Mouse (Mus musculus) midbrain, embryonic 12.5 days (tissue): ENCODE measurements around the gene Dlgap1. TPM values are rescaled to one million over a fixed set of nuclear protein-coding genes. Genes with fewer than 3 reads are reported as not detected.
A peak's percentile ranks its signal among the peaks of the same experiment; 100 is the strongest.
"Not testable (repeated sequence)": the region's sequence is repeated elsewhere in the genome, so short reads cannot be mapped to it uniquely, and the experiment has no call there.

Source experiments
- ATAC-seq: fragments of 200-750 bp; cut with Nextera tagmentation; 2 replicates; pipeline ENCODE4 v1.8.0; 2017; ENCODE audit warnings: low read depth, moderate TSS enrichment, moderate library complexity; ENCODE audit not compliant: low FRiP score
- H3K27ac ChIP-seq: fragments of 300-500 bp; sonication (generic); replicated peaks from 2 replicates; pipeline ENCODE4 v1.5.1; 2016; ENCODE audit warnings: mild to moderate bottlenecking
- H3K27me3 ChIP-seq: fragments of 300-500 bp; sonication (generic); 2 replicates; pipeline ENCODE4 v1.6.1; 2016; ENCODE audit warnings: mild to moderate bottlenecking
- H3K36me3 ChIP-seq: fragments of 300-500 bp; sonication (generic); 2 replicates; pipeline ENCODE4 v1.6.1; 2016
- H3K4me1 ChIP-seq: fragments of 300-500 bp; sonication (generic); 2 replicates; pipeline ENCODE4 v1.6.1; 2016
- H3K4me2 ChIP-seq: fragments of 300-500 bp; sonication (generic); replicated peaks from 2 replicates; pipeline ENCODE4 v1.6.1; 2016; ENCODE audit warnings: mild to moderate bottlenecking, moderate library complexity
- H3K4me3 ChIP-seq: fragments of 300-500 bp; sonication (generic); 2 replicates; pipeline ENCODE4 v1.5.1; 2016; ENCODE audit warnings: mild to moderate bottlenecking
- H3K9ac ChIP-seq: fragments of 300-500 bp; sonication (generic); replicated peaks from 2 replicates; pipeline ENCODE4 v1.6.1; 2016; ENCODE audit warnings: mild to moderate bottlenecking, moderate library complexity
- H3K9me3 ChIP-seq: fragments of 300-500 bp; sonication (generic); 2 replicates; pipeline ENCODE4 v1.6.1; 2016; ENCODE audit warnings: mild to moderate bottlenecking
- WGBS: fragments of 180-500 bp; shearing (Covaris S2); methylation state at CpG from one replicate; pipeline ENCODE4 v1.1.7; 2016; 5-methylcytosine and 5-hydroxymethylcytosine counted together
- polyA plus RNA-seq: library from polyadenylated mRNA; unstranded; fragments of >200 nt; fragmentation: Nextera tagmentation; extraction: Ambion mirVana; gene quantifications from 2 replicates; pipeline ENCODE4 v1.2.1, GENCODE M21; 2016

The Dlgap1 gene
- polyA plus RNA-seq, 1 experiment from 2014 or later, result 4.8 TPM

- Histone ChIP-seq H3K4me2 (no peak overlapping the region), H3K9me3 (no peaks in the 10 kb centered on the region), H3K36me3 (no peaks in the 10 kb centered on the region), H3K4me1 (no peaks in the 10 kb centered on the region), H3K27ac (no peak overlapping the region), H3K27me3 (no peaks in the 10 kb centered on the region), H3K9ac (no peak overlapping the region), H3K4me3 (no peak overlapping the region)
- ATAC-seq, result no peak
- WGBS, result 56% methylated on average over 8 of the region's 8 CpGs
Observed at GRCm38 (mm10) chr17:70583042-70583441, 614.2 kb downstream of the Dlgap1 start.

GRCm38 (mm10) chr17:70586735-70587425, 618.0 kb downstream of the Dlgap1 start:
- no peaks in the 10 kb centered on the region for H3K36me3 ChIP-seq
- no peak overlapping the region for H3K27ac ChIP-seq
- H3K9ac ChIP-seq, result no peak overlapping the region
- 76% methylated on average over 13 of the region's 13 CpGs for WGBS
- H3K4me1 ChIP-seq, result peaks cover 7% of the 10 kb centered on the region; the same call in 1 of the 2 replicates
- H3K4me2 ChIP-seq, result no peak overlapping the region
- no peak overlapping the region for H3K4me3 ChIP-seq
- ATAC-seq, result no peak
- no peaks in the 10 kb centered on the region for H3K27me3 ChIP-seq
- no peaks in the 10 kb centered on the region for H3K9me3 ChIP-seq

GRCm38 (mm10) chr17:70587975-70588630, 619.2 kb downstream of the Dlgap1 start:
- WGBS, result 83% methylated on average over 2 of the region's 4 CpGs
- not testable (repeated sequence) for H3K36me3 ChIP-seq

GRCm38 (mm10) chr17:70588691-70589090, 619.8 kb downstream of the Dlgap1 start:
- Histone ChIP-seq H3K36me3 (no peaks in the 10 kb centered on the region), H3K9ac (no peak overlapping the region), H3K4me2 (peak overlapping the region; percentile 9; the same call in 1 of the 2 replicates), H3K27ac (peak overlapping the region; percentile 66), H3K4me3 (no peak overlapping the region), H3K9me3 (no peaks in the 10 kb centered on the region), H3K27me3 (no peaks in the 10 kb centered on the region), H3K4me1 (peaks cover 7% of the 10 kb centered on the region; the same call in 1 of the 2 replicates)
- WGBS, result 66% methylated on average over 6 of the region's 6 CpGs
- ATAC-seq, result no peak; the same call in none of the 2 replicates

More at GRCm38 (mm10) chr17:70587975-70588630, 619.2 kb downstream of the Dlgap1 start:
- not testable (repeated sequence) for H3K9me3 ChIP-seq, H3K27ac ChIP-seq, H3K4me1 ChIP-seq, ATAC-seq, H3K9ac ChIP-seq, H3K27me3 ChIP-seq, H3K4me2 ChIP-seq, H3K4me3 ChIP-seq

- Histone ChIP-seq H3K4me3 (no peak overlapping the region), H3K27me3 (no peaks in the 10 kb centered on the region), H3K9me3 (no peaks in the 10 kb centered on the region), H3K27ac (peak overlapping the region; percentile 76), H3K4me1 (peaks cover 7% of the 10 kb centered on the region; the same call in 1 of the 2 replicates), H3K9ac (no peak overlapping the region), H3K36me3 (no peaks in the 10 kb centered on the region), H3K4me2 (peak overlapping the region; percentile 9; the same call in 1 of the 2 replicates)
- 49% methylated on average over 13 of the region's 13 CpGs for WGBS
- ATAC-seq, result peak; percentile 94
Observed at GRCm38 (mm10) chr17:70589140-70589539, 620.3 kb downstream of the Dlgap1 start.

- Histone ChIP-seq H3K27me3 (no peaks in the 10 kb centered on the region), H3K27ac (peak overlapping the region; percentile 30; the same call in 1 of the 2 replicates), H3K9ac (no peak overlapping the region), H3K4me2 (no peak overlapping the region), H3K36me3 (no peaks in the 10 kb centered on the region), H3K4me3 (no peak overlapping the region), H3K4me1 (peaks cover 7% of the 10 kb centered on the region; the same call in 1 of the 2 replicates), H3K9me3 (no peaks in the 10 kb centered on the region)
- no peak for ATAC-seq
- 62% methylated on average over 6 of the region's 6 CpGs for WGBS
Observed at GRCm38 (mm10) chr17:70590506-70590905, 621.6 kb downstream of the Dlgap1 start.

GRCm38 (mm10) chr17:70594277-70594676, 625.4 kb downstream of the Dlgap1 start:
- Histone ChIP-seq H3K4me1 (peaks cover 7% of the 10 kb centered on the region; the same call in 1 of the 2 replicates), H3K27me3 (no peaks in the 10 kb centered on the region), H3K4me3 (no peak overlapping the region), H3K36me3 (no peaks in the 10 kb centered on the region), H3K27ac (no peak overlapping the region), H3K4me2 (no peak overlapping the region), H3K9me3 (no peaks in the 10 kb centered on the region), H3K9ac (no peak overlapping the region)
- 89% methylated on average over 1 of the region's 1 CpGs for WGBS
- ATAC-seq, result no peak

- H3K27me3 ChIP-seq, result no peaks in the 10 kb centered on the region
- no peak overlapping the region for H3K9ac ChIP-seq
- H3K9me3 ChIP-seq, result no peaks in the 10 kb centered on the region
- H3K27ac ChIP-seq, result no peak overlapping the region
- 86% methylated on average over 2 of the region's 2 CpGs for WGBS
- H3K4me2 ChIP-seq, result no peak overlapping the region
- H3K36me3 ChIP-seq, result no peaks in the 10 kb centered on the region
- H3K4me3 ChIP-seq, result no peak overlapping the region
- no peak for ATAC-seq
- H3K4me1 ChIP-seq, result no peaks in the 10 kb centered on the region
Observed at GRCm38 (mm10) chr17:70596326-70596725, 627.5 kb downstream of the Dlgap1 start.

- no peak overlapping the region for H3K9ac ChIP-seq
- no peaks in the 10 kb centered on the region for H3K4me1 ChIP-seq
- 81% methylated on average over 6 of the region's 6 CpGs for WGBS
- no peak overlapping the region for H3K4me2 ChIP-seq
- no peak overlapping the region for H3K4me3 ChIP-seq
- no peak for ATAC-seq
- H3K9me3 ChIP-seq, result no peaks in the 10 kb centered on the region
- H3K27me3 ChIP-seq, result no peaks in the 10 kb centered on the region
- no peaks in the 10 kb centered on the region for H3K36me3 ChIP-seq
- no peak overlapping the region for H3K27ac ChIP-seq
Observed at GRCm38 (mm10) chr17:70600462-70600861, 631.6 kb downstream of the Dlgap1 start.

- H3K9ac ChIP-seq, result no peak overlapping the region
- WGBS, result 88% methylated on average over 7 of the region's 7 CpGs
Observed at GRCm38 (mm10) chr17:70602051-70602450, 633.2 kb downstream of the Dlgap1 start.

GRCm38 (mm10) chr17:70605659-70606058, 636.8 kb downstream of the Dlgap1 start:
- Histone ChIP-seq H3K4me1 (no peaks in the 10 kb centered on the region), H3K27me3 (no peaks in the 10 kb centered on the region), H3K9ac (no peak overlapping the region), H3K9me3 (no peaks in the 10 kb centered on the region), H3K36me3 (no peaks in the 10 kb centered on the region), H3K27ac (no peak overlapping the region), H3K4me3 (no peak overlapping the region), H3K4me2 (no peak overlapping the region)
- no peak for ATAC-seq
- 85% methylated on average over 5 of the region's 5 CpGs for WGBS

More at GRCm38 (mm10) chr17:70602051-70602450, 633.2 kb downstream of the Dlgap1 start:
- Histone ChIP-seq H3K9me3 (no peaks in the 10 kb centered on the region), H3K36me3 (no peaks in the 10 kb centered on the region), H3K4me3 (no peak overlapping the region), H3K27me3 (no peaks in the 10 kb centered on the region), H3K27ac (no peak overlapping the region), H3K4me1 (no peaks in the 10 kb centered on the region), H3K4me2 (no peak overlapping the region)
- no peak for ATAC-seq

- ATAC-seq, result no peak
- no peaks in the 10 kb centered on the region for H3K27me3 ChIP-seq
- H3K9ac ChIP-seq, result no peak overlapping the region
- H3K4me3 ChIP-seq, result no peak overlapping the region
- no peaks in the 10 kb centered on the region for H3K4me1 ChIP-seq
- 85% methylated on average over 6 of the region's 6 CpGs for WGBS
- H3K36me3 ChIP-seq, result no peaks in the 10 kb centered on the region
- H3K9me3 ChIP-seq, result no peaks in the 10 kb centered on the region
- H3K27ac ChIP-seq, result no peak overlapping the region
- H3K4me2 ChIP-seq, result no peak overlapping the region
Observed at GRCm38 (mm10) chr17:70612171-70612570, 643.3 kb downstream of the Dlgap1 start.
